Mouse (Mus musculus): ENCODE results near the gene Stard3nl. TPM values are rescaled to one million over a fixed set of nuclear protein-coding genes. Genes with fewer than 3 reads are reported as not detected.

Stard3nl gene
- polyA plus RNA-seq (2015; fragmentation: Nextera tagmentation; extraction: Ambion mirVana) = 200 and 219 TPM in 2 replicates

- H3K27me3 ChIP-seq (replicated peaks) = no peaks in the 10 kb centered on the region
- peak within 1 kb of the TSS; percentile 92 for H3K4me3 ChIP-seq (replicated peaks)
- peak within 1 kb of the TSS; percentile 96 for H3K9ac ChIP-seq (replicated peaks)
- no peaks in the 10 kb centered on the region for H3K36me3 ChIP-seq
- peak within 1 kb of the TSS; percentile 65 for H3K4me2 ChIP-seq
- H3K4me1 ChIP-seq = peaks cover 32% of the 10 kb centered on the region
- ATAC-seq (ENCODE audit: low FRiP score) = peak; percentile 100
- no peaks in the 10 kb centered on the region for H3K9me3 ChIP-seq (replicated peaks)
- under 1% methylated on average over 37 of the region's 37 CpGs for WGBS
- peak within 1 kb of the TSS; percentile 94 for H3K27ac ChIP-seq (replicated peaks)
Observed at GRCm38 (mm10) chr13:19395688-19396354, at the start of gene Stard3nl. TSS of gene Stard3nl (minus strand) at chr13:19395795.

- H3K9ac ChIP-seq (replicated peaks) = no peak overlapping the region
- peak; percentile 55 for ATAC-seq (ENCODE audit: low FRiP score)
- WGBS = 72% methylated on average over 10 of the region's 10 CpGs
Observed at GRCm38 (mm10) chr13:19438040-19438439, 42.4 kb upstream of the Stard3nl start.

GRCm38 (mm10) chr13:19429812-19430370 is 34.3 kb upstream of the Stard3nl start:
- Histone ChIP-seq H3K27ac (replicated peaks) (no peak overlapping the region), H3K9me3 (replicated peaks) (no peaks in the 10 kb centered on the region), H3K4me3 (replicated peaks) (no peak overlapping the region), H3K27me3 (replicated peaks) (no peaks in the 10 kb centered on the region), H3K4me1 (no peaks in the 10 kb centered on the region), H3K4me2 (no peak overlapping the region), H3K9ac (replicated peaks) (no peak overlapping the region), H3K36me3 (no peaks in the 10 kb centered on the region)
- ATAC-seq (ENCODE audit: low FRiP score) = no peak
- 81% methylated on average over 4 of the region's 4 CpGs for WGBS

More at GRCm38 (mm10) chr13:19438040-19438439, 42.4 kb upstream of the Stard3nl start:
- no peaks in the 10 kb centered on the region for H3K27me3 ChIP-seq (replicated peaks)
- no peaks in the 10 kb centered on the region for H3K9me3 ChIP-seq (replicated peaks)
- no peaks in the 10 kb centered on the region for H3K4me1 ChIP-seq
- H3K4me2 ChIP-seq = no peak overlapping the region
- no peak overlapping the region for H3K27ac ChIP-seq (replicated peaks)
- no peak overlapping the region for H3K4me3 ChIP-seq (replicated peaks)
- no peaks in the 10 kb centered on the region for H3K36me3 ChIP-seq

GRCm38 (mm10) chr13:19428076-19428475 is 32.5 kb upstream of the Stard3nl start:
- Histone ChIP-seq H3K36me3 (no peaks in the 10 kb centered on the region), H3K4me1 (no peaks in the 10 kb centered on the region), H3K4me3 (replicated peaks) (no peak overlapping the region), H3K4me2 (no peak overlapping the region), H3K9ac (replicated peaks) (no peak overlapping the region), H3K27me3 (replicated peaks) (no peaks in the 10 kb centered on the region), H3K27ac (replicated peaks) (no peak overlapping the region), H3K9me3 (replicated peaks) (no peaks in the 10 kb centered on the region)
- 88% methylated on average over 5 of the region's 5 CpGs for WGBS
- ATAC-seq (ENCODE audit: low FRiP score) = no peak

- no peak overlapping the region for H3K4me2 ChIP-seq
- H3K9me3 ChIP-seq (replicated peaks) = no peaks in the 10 kb centered on the region
- WGBS = 93% methylated on average over 4 of the region's 4 CpGs
- H3K27me3 ChIP-seq (replicated peaks) = no peaks in the 10 kb centered on the region
- no peaks in the 10 kb centered on the region for H3K36me3 ChIP-seq
- no peak overlapping the region for H3K27ac ChIP-seq (replicated peaks)
- no peak overlapping the region for H3K4me3 ChIP-seq (replicated peaks)
- no peak for ATAC-seq (ENCODE audit: low FRiP score)
- no peak overlapping the region for H3K9ac ChIP-seq (replicated peaks)
- H3K4me1 ChIP-seq = no peaks in the 10 kb centered on the region
Observed at GRCm38 (mm10) chr13:19424563-19424962, 29.0 kb upstream of the Stard3nl start.

- H3K36me3 ChIP-seq = no peaks in the 10 kb centered on the region
- no peak overlapping the region for H3K4me2 ChIP-seq
- ATAC-seq (ENCODE audit: low FRiP score) = no peak
- no peak overlapping the region for H3K4me3 ChIP-seq (replicated peaks)
- no peaks in the 10 kb centered on the region for H3K27me3 ChIP-seq (replicated peaks)
- no peaks in the 10 kb centered on the region for H3K9me3 ChIP-seq (replicated peaks)
- WGBS = 78% methylated on average over 1 of the region's 1 CpGs
- no peak overlapping the region for H3K27ac ChIP-seq (replicated peaks)
- H3K4me1 ChIP-seq = no peaks in the 10 kb centered on the region
- no peak overlapping the region for H3K9ac ChIP-seq (replicated peaks)
Observed at GRCm38 (mm10) chr13:19422521-19422920, 26.9 kb upstream of the Stard3nl start.

GRCm38 (mm10) chr13:19417885-19418521 is 22.4 kb upstream of the Stard3nl start:
- no peak for ATAC-seq (ENCODE audit: low FRiP score)
- H3K27me3 ChIP-seq (replicated peaks) = no peaks in the 10 kb centered on the region
- H3K4me3 ChIP-seq (replicated peaks) = no peak overlapping the region
- H3K9ac ChIP-seq (replicated peaks) = no peak overlapping the region
- no peak overlapping the region for H3K27ac ChIP-seq (replicated peaks)
- H3K9me3 ChIP-seq (replicated peaks) = no peaks in the 10 kb centered on the region
- H3K4me2 ChIP-seq = no peak overlapping the region
- no peaks in the 10 kb centered on the region for H3K4me1 ChIP-seq
- whole genome bisulfite sequencing = 92% methylated on average over 4 of the region's 4 CpGs
- H3K36me3 ChIP-seq = no peaks in the 10 kb centered on the region

- Histone ChIP-seq H3K36me3 (no peaks in the 10 kb centered on the region), H3K27me3 (replicated peaks) (no peaks in the 10 kb centered on the region), H3K4me3 (replicated peaks) (no peak overlapping the region), H3K9me3 (replicated peaks) (no peaks in the 10 kb centered on the region), H3K9ac (replicated peaks) (no peak overlapping the region), H3K4me1 (no peaks in the 10 kb centered on the region), H3K27ac (replicated peaks) (no peak overlapping the region), H3K4me2 (no peak overlapping the region)
- ATAC-seq (ENCODE audit: low FRiP score) = no peak
- 57% methylated on average over 8 of the region's 8 CpGs for WGBS
Observed at GRCm38 (mm10) chr13:19415894-19416531, 20.4 kb upstream of the Stard3nl start.

GRCm38 (mm10) chr13:19415337-19415736 is 19.7 kb upstream of the Stard3nl start:
- H3K4me3 ChIP-seq (replicated peaks) = no peak overlapping the region
- no peak overlapping the region for H3K4me2 ChIP-seq
- no peaks in the 10 kb centered on the region for H3K36me3 ChIP-seq
- H3K27me3 ChIP-seq (replicated peaks) = no peaks in the 10 kb centered on the region
- H3K4me1 ChIP-seq = no peaks in the 10 kb centered on the region
- no peak for ATAC-seq (ENCODE audit: low FRiP score)
- no peak overlapping the region for H3K27ac ChIP-seq (replicated peaks)
- 95% methylated on average over 1 of the region's 1 CpGs for WGBS
- H3K9me3 ChIP-seq (replicated peaks) = no peaks in the 10 kb centered on the region
- H3K9ac ChIP-seq (replicated peaks) = no peak overlapping the region

- whole genome bisulfite sequencing = 93% methylated on average over 2 of the region's 2 CpGs
- no peak overlapping the region for H3K27ac ChIP-seq (replicated peaks)
- H3K4me2 ChIP-seq = no peak overlapping the region
- no peaks in the 10 kb centered on the region for H3K9me3 ChIP-seq (replicated peaks)
- H3K36me3 ChIP-seq = no peaks in the 10 kb centered on the region
- no peaks in the 10 kb centered on the region for H3K27me3 ChIP-seq (replicated peaks)
- ATAC-seq (ENCODE audit: low FRiP score) = no peak
- no peaks in the 10 kb centered on the region for H3K4me1 ChIP-seq
- H3K9ac ChIP-seq (replicated peaks) = no peak overlapping the region
- H3K4me3 ChIP-seq (replicated peaks) = no peak overlapping the region
Observed at GRCm38 (mm10) chr13:19412334-19412939, 16.8 kb upstream of the Stard3nl start.

GRCm38 (mm10) chr13:19411886-19412285 is 16.3 kb upstream of the Stard3nl start:
- no peak overlapping the region for H3K4me3 ChIP-seq (replicated peaks)
- no peaks in the 10 kb centered on the region for H3K36me3 ChIP-seq
- ATAC-seq (ENCODE audit: low FRiP score) = no peak
- no peaks in the 10 kb centered on the region for H3K9me3 ChIP-seq (replicated peaks)
- no peak overlapping the region for H3K4me2 ChIP-seq
- WGBS = 76% methylated on average over 5 of the region's 5 CpGs
- no peak overlapping the region for H3K27ac ChIP-seq (replicated peaks)
- H3K4me1 ChIP-seq = no peaks in the 10 kb centered on the region
- H3K27me3 ChIP-seq (replicated peaks) = no peaks in the 10 kb centered on the region
- no peak overlapping the region for H3K9ac ChIP-seq (replicated peaks)
